Mouse (Mus musculus) liver, embryonic 14.5 days (tissue): ENCODE measurements around the gene Sh3gl1. TPM values are rescaled to one million over a fixed set of nuclear protein-coding genes. Genes with fewer than 3 reads are reported as not detected.

Experiments
- ATAC-seq: fragments of 200-750 bp; cut with Nextera tagmentation; 2 replicates; pipeline ENCODE4 v1.8.0; 2017; ENCODE audit warnings: moderate number of reproducible peaks, mild to moderate bottlenecking, moderate library complexity; ENCODE audit not compliant: insufficient read depth
- DNase-seq, 3 experiments: peaks; one replicate each; pipeline ENCODE4 v3.0.0-alpha.2; 2012 to 2013; ENCODE audit warnings: low read depth in 3 of 3, low spot score in 3 of 3
- H3K27ac ChIP-seq: fragments of 300-500 bp; sonication (generic); 2 replicates; pipeline ENCODE4 v1.5.1; 2014; ENCODE audit warnings: moderate library complexity, mild to moderate bottlenecking, control low read depth, inconsistent platforms
- H3K27me3 ChIP-seq: fragments of 300-500 bp; sonication (generic); 2 replicates; pipeline ENCODE4 v1.6.1; 2014; ENCODE audit warnings: mild to moderate bottlenecking, low read length, moderate library complexity; ENCODE audit not compliant: control insufficient read depth, insufficient read depth
- H3K36me3 ChIP-seq: fragments of 300-500 bp; sonication (generic); replicated peaks from 2 replicates; pipeline ENCODE4 v1.6.1; 2014; ENCODE audit warnings: low read depth; ENCODE audit not compliant: control insufficient read depth, insufficient read depth
- H3K4me1 ChIP-seq, 2 experiments: fragments of 200-500 bp in 1 of 2; fragments of 300-500 bp in 1 of 2; sonication (generic) in 1 of 2; replicated peaks; 2 replicates each; pipeline ENCODE4 v1.6.1; 2012 to 2014; ENCODE audit warnings: antibody characterized with exemption in 1 of 2, inconsistent platforms in 1 of 2, low read length in 1 of 2; ENCODE audit not compliant: control insufficient read depth in 2 of 2, insufficient read depth in 2 of 2
- H3K4me2 ChIP-seq: fragments of 300-500 bp; sonication (generic); 2 replicates; pipeline ENCODE4 v1.6.1; 2014; ENCODE audit warnings: low read depth, mild to moderate bottlenecking, control low read depth, moderate library complexity
- H3K4me3 ChIP-seq, 2 experiments: fragments of 200-500 bp in 1 of 2; fragments of 300-500 bp in 1 of 2; sonication (generic) in 1 of 2; 2 replicates each; pipeline ENCODE4 v1.5.1; 2012 to 2014; ENCODE audit warnings: low read depth in 2 of 2, low read length in 2 of 2, mild to moderate bottlenecking in 2 of 2, control low read depth in 1 of 2, inconsistent platforms in 1 of 2, moderate library complexity in 1 of 2; ENCODE audit not compliant: insufficient read depth in 1 of 2
- H3K9ac ChIP-seq: fragments of 300-500 bp; sonication (generic); replicated peaks from 2 replicates; pipeline ENCODE4 v1.6.1; 2014; ENCODE audit warnings: mild to moderate bottlenecking, control low read depth, moderate library complexity
- H3K9me3 ChIP-seq: fragments of 300-500 bp; sonication (generic); 2 replicates; pipeline ENCODE4 v1.6.1; 2016; ENCODE audit warnings: low read length, mixed read lengths; ENCODE audit not compliant: control insufficient read depth
- CTCF ChIP-seq: IDR thresholded peaks from 2 replicates; pipeline ENCODE4 v1.5.1; 2016; ENCODE audit warnings: antibody characterized with exemption, low read depth, control low read depth
- EP300 ChIP-seq: IDR thresholded peaks from 2 replicates; pipeline ENCODE4 v1.6.1; 2016; ENCODE audit warnings: antibody characterized with exemption, low read depth
- WGBS: fragments of 180-500 bp; shearing (Covaris S2); extraction: QIAGEN DNeasy Blood & Tissue Kit; methylation state at CpG from one replicate; pipeline ENCODE4 v1.1.7; 2014; ENCODE audit not compliant: insufficient replicate concordance; 5-methylcytosine and 5-hydroxymethylcytosine counted together
- polyA plus RNA-seq, 2 experiments: library from polyadenylated mRNA; depleted of rRNA in 1 of 2; stranded (reverse) in 1 of 2; unstranded in 1 of 2; fragments of >200 nt; fragmentation: Nextera tagmentation in 1 of 2; extraction: Ambion mirVana in 1 of 2; gene quantifications; 2 replicates each; pipeline versions ENCODE4 v1.2.1 to v1.2.3; 2012 to 2014

Gene Sh3gl1
- polyA plus RNA-seq, 2 experiments: 28.8 to 32.9 TPM

GRCm38 (mm10) chr17:56006956-56007355, 29.5 kb downstream of the Sh3gl1 start:
- ATAC-seq: no peak
- Histone ChIP-seq H3K27ac (no peak overlapping the region), H3K36me3 (no peaks in the 10 kb centered on the region), H3K4me3 (no peak overlapping the region), H3K9ac (no peak overlapping the region), H3K4me1 (peaks cover 0 to 18% of the 10 kb centered on the region in 2 experiments; a peak in 3 of 4 replicates), H3K4me2 (no peak overlapping the region), H3K27me3 (no peaks in the 10 kb centered on the region), H3K9me3 (no peaks in the 10 kb centered on the region)
- 62% methylated on average over 10 of the region's 10 CpGs for WGBS
- no peak for TF ChIP-seq CTCF
- no peak for TF ChIP-seq EP300
- DNase-seq: no peak

GRCm38 (mm10) chr17:56005415-56006061, 30.9 kb downstream of the Sh3gl1 start, which contains the start of the genes Stap2 and Mpnd:
Gene Stap2, minus strand, starts transcription at chr17:56005584.
Gene Mpnd, plus strand, starts transcription at chr17:56005711.
- WGBS: 26% methylated on average over 13 of the region's 13 CpGs
- DNase-seq (peak; percentile 72 to 77 (median 73)), ATAC-seq (no peak)
- no peaks in the 10 kb centered on the region for H3K27me3 ChIP-seq
- no peaks in the 10 kb centered on the region for H3K36me3 ChIP-seq
- TF ChIP-seq CTCF (no peak), EP300 (no peak)
- no peak within 1 kb of the TSS for H3K4me3 ChIP-seq
- H3K4me2 ChIP-seq: peak within 1 kb of the TSS; percentile 20; the same call in 1 of the 2 replicates
- no peak within 1 kb of the TSS for H3K9ac ChIP-seq
- peaks cover 0 to 18% of the 10 kb centered on the region in 2 experiments; a peak in 3 of 4 replicates for H3K4me1 ChIP-seq
- no peaks in the 10 kb centered on the region for H3K9me3 ChIP-seq
- no peak within 1 kb of the TSS for H3K27ac ChIP-seq

- H3K9me3 ChIP-seq: no peaks in the 10 kb centered on the region
- TF ChIP-seq EP300 (no peak), CTCF (no peak)
- H3K36me3 ChIP-seq: no peaks in the 10 kb centered on the region
- H3K9ac ChIP-seq: no peak overlapping the region
- no peak overlapping the region for H3K27ac ChIP-seq
- DNase-seq (no peak), ATAC-seq (no peak)
- H3K27me3 ChIP-seq: no peaks in the 10 kb centered on the region
- no peak overlapping the region for H3K4me2 ChIP-seq
- no peak overlapping the region for H3K4me3 ChIP-seq
- peaks cover 0 to 6% of the 10 kb centered on the region in 2 experiments; a peak in 2 of 4 replicates for H3K4me1 ChIP-seq
- WGBS: 45% methylated on average over 3 of the region's 3 CpGs
Measured at GRCm38 (mm10) chr17:56003000-56003399, 33.4 kb downstream of the Sh3gl1 start.

GRCm38 (mm10) chr17:55999794-56000499, 36.5 kb downstream of the Sh3gl1 start:
- Histone ChIP-seq H3K27me3 (no peaks in the 10 kb centered on the region), H3K36me3 (no peaks in the 10 kb centered on the region), H3K27ac (no peak overlapping the region), H3K9me3 (no peaks in the 10 kb centered on the region), H3K4me3 (no peak overlapping the region), H3K4me1 (no peaks in the 10 kb centered on the region), H3K9ac (no peak overlapping the region), H3K4me2 (peak overlapping the region; percentile 31; the same call in 1 of the 2 replicates)
- WGBS: 11% methylated on average over 30 of the region's 30 CpGs
- ATAC-seq (no peak), DNase-seq (no peak)
- TF ChIP-seq EP300 (no peak), CTCF (no peak)

GRCm38 (mm10) chr17:55996007-55996406, 40.4 kb downstream of the Sh3gl1 start:
- DNase-seq (no peak), ATAC-seq (no peak)
- TF ChIP-seq EP300 (no peak), CTCF (no peak)
- Histone ChIP-seq H3K4me2 (no peak overlapping the region), H3K4me1 (no peaks in the 10 kb centered on the region), H3K27me3 (no peaks in the 10 kb centered on the region), H3K36me3 (no peaks in the 10 kb centered on the region), H3K4me3 (no peak overlapping the region), H3K9ac (no peak overlapping the region), H3K9me3 (no peaks in the 10 kb centered on the region), H3K27ac (no peak overlapping the region)
- WGBS: 77% methylated on average over 15 of the region's 15 CpGs
